Mouse (Mus musculus) spleen, adult 2 months (tissue): ENCODE results near the gene Fam126b. TPM values are rescaled to one million over a fixed set of nuclear protein-coding genes. Genes with fewer than 3 reads are reported as not detected.

Experiments
- DNase-seq, 2 experiments: peaks; one replicate each; pipeline versions ENCODE4 v3.0.0 to v3.0.0-alpha.2; 2012 to 2021; ENCODE audit warnings: low spot score in 2 of 2, low read depth in 1 of 2
- H3K27ac ChIP-seq: fragments of 200-500 bp; 2 replicates; pipeline ENCODE4 v1.5.1; 2012; ENCODE audit warnings: low read length, inconsistent platforms; ENCODE audit not compliant: insufficient read depth
- H3K27me3 ChIP-seq: fragments of 200-500 bp; 2 replicates; pipeline ENCODE4 v1.6.1; 2012; ENCODE audit warnings: mild to moderate bottlenecking, moderate library complexity, low read length, inconsistent platforms; ENCODE audit not compliant: control insufficient read depth, insufficient read depth
- H3K36me3 ChIP-seq: fragments of 200-500 bp; 2 replicates; pipeline ENCODE4 v1.6.1; 2012; ENCODE audit warnings: mild to moderate bottlenecking, low read length, inconsistent platforms; ENCODE audit not compliant: control insufficient read depth, insufficient read depth
- H3K4me1 ChIP-seq: fragments of 200-500 bp; 2 replicates; pipeline ENCODE4 v1.6.1; 2011; ENCODE audit warnings: inconsistent platforms; ENCODE audit not compliant: control insufficient read depth, insufficient read depth, insufficient read length
- H3K4me3 ChIP-seq: fragments of 200-500 bp; 2 replicates; pipeline ENCODE4 v1.5.1; 2011; ENCODE audit warnings: mild to moderate bottlenecking, inconsistent platforms; ENCODE audit not compliant: insufficient read depth, insufficient read length; ENCODE audit errors: extremely low read depth
- CTCF ChIP-seq: fragments of 200-500 bp; IDR thresholded peaks from 2 replicates; pipeline ENCODE4 v1.5.1; 2011; ENCODE audit warnings: mild to moderate bottlenecking, inconsistent platforms; ENCODE audit not compliant: insufficient read depth, insufficient read length, insufficient replicate concordance; ENCODE audit errors: extremely low read depth
- POLR2A ChIP-seq: fragments of 200-500 bp; IDR thresholded peaks from 2 replicates; pipeline ENCODE4 v1.6.1; 2011; ENCODE audit warnings: low read depth, low read length, inconsistent platforms
- WGBS: fragments of 180-500 bp; shearing (Covaris S2); methylation state at CpG from one replicate; pipeline ENCODE4 v1.1.7; 2018; 5-methylcytosine and 5-hydroxymethylcytosine counted together
- polyA plus RNA-seq: library from polyadenylated mRNA; depleted of rRNA; stranded (reverse); fragments of >200 nt; gene quantifications from 2 replicates; pipeline ENCODE4 v1.2.3, GENCODE M21; 2012

The Fam126b gene
- polyA plus RNA-seq, 1 experiment, result 0.67 TPM

DNA sequence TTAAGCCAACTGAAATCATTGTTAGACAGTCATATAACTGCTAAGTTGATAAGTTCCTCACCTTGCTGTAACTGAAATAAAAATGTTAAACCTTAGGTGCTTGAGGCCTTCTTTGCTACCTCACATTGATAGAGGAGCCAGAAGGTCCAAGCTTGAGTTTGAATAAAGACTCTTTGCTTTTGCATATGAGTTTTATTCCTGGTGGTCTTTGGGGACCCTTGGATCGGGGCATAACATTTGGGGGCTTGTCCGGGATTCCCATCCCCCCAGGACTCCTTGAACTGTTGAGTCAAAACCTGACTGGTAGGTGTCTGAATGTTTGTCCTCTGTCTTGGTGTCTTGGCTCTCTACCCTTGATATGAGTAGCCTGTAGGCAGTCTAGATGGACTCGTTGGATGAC, 78.9 kb downstream of the Fam126b start:
- H3K36me3 ChIP-seq, result no peaks in the 10 kb centered on the region
- H3K4me3 ChIP-seq, result no peak overlapping the region
- TF ChIP-seq POLR2A, result no peak
- TF ChIP-seq CTCF, result no peak
- H3K4me1 ChIP-seq, result no peaks in the 10 kb centered on the region
- 93% methylated on average over 3 of the region's 3 CpGs for WGBS
- DNase-seq, result no peak
- no peak overlapping the region for H3K27ac ChIP-seq
- H3K27me3 ChIP-seq, result no peaks in the 10 kb centered on the region

DNA sequence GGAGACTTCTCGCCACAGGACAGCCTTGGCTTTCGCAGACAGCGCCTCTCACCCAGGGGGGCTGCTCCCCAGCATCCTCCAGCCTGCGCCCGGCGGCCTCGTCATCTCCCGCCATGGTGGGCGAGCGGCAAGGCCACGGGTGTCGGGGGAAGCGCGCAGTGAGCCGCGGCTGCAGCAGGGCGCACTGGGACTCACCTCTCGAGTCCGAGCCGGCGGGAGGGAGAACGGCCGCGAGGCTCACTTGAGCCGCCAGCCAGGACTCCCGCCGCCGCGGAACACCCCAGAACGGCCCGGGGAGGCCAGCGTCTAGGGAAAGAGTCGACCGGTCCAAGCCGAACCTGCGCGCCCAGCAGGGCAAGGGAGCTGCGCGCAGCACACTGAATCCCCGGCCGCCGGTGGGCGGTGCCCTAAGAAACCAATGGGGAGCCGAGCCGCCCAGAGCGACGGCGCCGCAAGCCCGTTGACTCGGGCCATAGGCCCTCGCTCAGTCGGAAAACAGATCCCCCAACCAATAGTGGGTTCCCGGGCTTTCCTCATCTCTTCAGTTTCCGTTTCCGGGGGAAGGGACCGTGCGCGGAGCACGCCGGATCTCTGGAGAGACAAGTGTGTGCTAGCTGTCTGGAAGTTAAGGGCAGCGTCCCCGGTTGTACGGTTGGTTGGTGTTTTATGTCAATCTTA, 81.4 kb downstream of the Fam126b start, which contains the start of gene Orc2:
Orc2 (minus strand) TSS at position 533 of the 678 bp plus-strand sequence.
- H3K27ac ChIP-seq, result peak within 1 kb of the TSS; percentile 49
- no peaks in the 10 kb centered on the region for H3K27me3 ChIP-seq
- peak within 1 kb of the TSS; percentile 66 for H3K4me3 ChIP-seq
- WGBS, result under 1% methylated on average over 64 of the region's 64 CpGs
- peaks cover 6% of the 10 kb centered on the region for H3K36me3 ChIP-seq
- no peaks in the 10 kb centered on the region for H3K4me1 ChIP-seq
- TF ChIP-seq CTCF (no peak), POLR2A (peak; percentile 25)
- peak; percentile 83 to 87 for DNase-seq

- TF ChIP-seq POLR2A, result no peak
- no peak for TF ChIP-seq CTCF
- Histone ChIP-seq H3K36me3 (peaks cover 10% of the 10 kb centered on the region), H3K27me3 (no peaks in the 10 kb centered on the region), H3K4me1 (no peaks in the 10 kb centered on the region), H3K4me3 (peak overlapping the region; percentile 66; the same call in 1 of the 2 replicates), H3K27ac (no peak overlapping the region)
- no peak for DNase-seq
- 16% methylated on average over 9 of the region's 9 CpGs for WGBS
These were observed 82.2 kb downstream of the Fam126b start for GRCm38 (mm10) chr1:58503793-58504370.

DNA sequence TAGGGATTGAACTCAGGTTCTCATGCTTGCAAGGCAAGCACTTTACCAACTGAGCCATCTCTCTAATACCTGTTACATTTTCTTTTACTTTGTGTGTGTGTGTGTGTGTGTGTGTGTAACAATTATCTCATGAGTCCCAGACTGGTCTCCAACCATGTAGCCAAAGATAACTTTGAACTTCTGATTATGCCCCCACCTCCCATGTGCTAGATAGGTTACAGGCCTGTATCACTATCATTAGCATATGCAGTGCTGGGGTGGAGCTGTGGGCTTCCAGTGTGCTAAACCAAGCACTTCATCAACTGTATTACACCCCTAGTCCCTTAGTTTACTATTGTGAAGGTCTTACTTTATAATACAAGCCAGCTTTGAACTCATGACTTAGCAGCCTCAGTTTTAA, 83.0 kb downstream of the Fam126b start:
- TF ChIP-seq POLR2A (no peak), CTCF (no peak)
- Histone ChIP-seq H3K27me3 (no peaks in the 10 kb centered on the region), H3K36me3 (peaks cover 12% of the 10 kb centered on the region), H3K27ac (no peak overlapping the region), H3K4me3 (no peak overlapping the region), H3K4me1 (no peaks in the 10 kb centered on the region)
- no peak for DNase-seq

- Histone ChIP-seq H3K27me3 (no peaks in the 10 kb centered on the region), H3K4me1 (no peaks in the 10 kb centered on the region), H3K27ac (no peak overlapping the region), H3K36me3 (peaks cover 27% of the 10 kb centered on the region), H3K4me3 (no peak overlapping the region)
- TF ChIP-seq CTCF (no peak), POLR2A (no peak)
- WGBS, result 92% methylated on average over 1 of the region's 1 CpGs
- DNase-seq, result no peak
These were observed 87.4 kb downstream of the Fam126b start for GRCm38 (mm10) chr1:58498758-58499157.

DNA sequence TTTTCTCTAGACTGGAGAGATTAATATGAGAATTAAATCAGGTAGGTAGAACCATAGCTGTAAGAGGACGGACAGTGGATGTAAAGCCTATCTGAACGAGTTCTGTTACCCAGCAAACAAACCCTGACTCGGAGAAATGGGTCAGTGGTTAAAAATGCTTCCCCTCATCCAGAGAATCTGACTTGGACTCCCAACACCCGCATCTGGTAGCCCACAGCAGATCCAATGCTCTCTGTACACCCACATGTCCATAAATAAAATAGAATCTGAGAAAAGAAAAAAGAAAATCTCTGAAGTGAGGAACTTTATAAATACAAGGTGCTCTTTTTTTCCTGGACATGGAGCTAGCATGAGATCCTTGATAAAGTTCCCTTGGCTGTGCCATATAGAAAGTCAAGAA, 88.4 kb downstream of the Fam126b start:
- Histone ChIP-seq H3K36me3 (peaks cover 32% of the 10 kb centered on the region), H3K4me3 (no peak overlapping the region), H3K27ac (no peak overlapping the region), H3K4me1 (no peaks in the 10 kb centered on the region), H3K27me3 (no peaks in the 10 kb centered on the region)
- TF ChIP-seq CTCF (no peak), POLR2A (no peak)
- 93% methylated on average over 4 of the region's 4 CpGs for WGBS
- DNase-seq, result no peak

DNA sequence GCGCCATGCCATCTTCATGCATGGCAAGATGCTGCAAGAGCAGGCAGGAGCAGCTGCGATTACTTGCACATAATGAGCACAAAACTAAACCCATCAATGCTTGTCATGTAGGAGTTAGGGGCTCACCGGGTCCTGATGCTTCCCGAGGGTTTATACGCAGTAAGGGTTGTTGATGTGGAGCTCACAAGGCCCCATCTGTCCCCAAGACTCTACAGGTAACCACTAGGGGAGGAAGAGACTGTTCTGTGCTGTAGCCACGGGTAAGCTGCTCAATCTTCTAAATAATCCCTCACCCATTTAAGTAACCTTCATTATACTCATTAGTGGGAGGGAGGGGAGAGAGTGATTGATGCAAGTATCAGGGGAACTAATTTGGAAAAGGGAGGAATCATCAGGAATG, 90.5 kb downstream of the Fam126b start:
- Histone ChIP-seq H3K27ac (no peak overlapping the region), H3K36me3 (peaks cover 37% of the 10 kb centered on the region), H3K27me3 (no peaks in the 10 kb centered on the region), H3K4me1 (no peaks in the 10 kb centered on the region), H3K4me3 (no peak overlapping the region)
- 94% methylated on average over 6 of the region's 6 CpGs for WGBS
- no peak for DNase-seq
- TF ChIP-seq POLR2A (no peak), CTCF (no peak)
